Mouse (Mus musculus) erythroblast, embryonic 14.5 days (primary cell): ENCODE data around the gene Upf3a.
A peak's percentile ranks its signal among the peaks of the same experiment; 100 is the strongest.

Source experiments
- GATA1 ChIP-seq: IDR thresholded peaks from 2 replicates; pipeline ENCODE4 v1.6.1; 2012; ENCODE audit warnings: low read length, inconsistent platforms, mixed read lengths
- TAL1 ChIP-seq: IDR thresholded peaks from 3 replicates; pipeline ENCODE4 v1.6.1; 2012; ENCODE audit warnings: low read length, inconsistent platforms, mixed read lengths

DNA sequence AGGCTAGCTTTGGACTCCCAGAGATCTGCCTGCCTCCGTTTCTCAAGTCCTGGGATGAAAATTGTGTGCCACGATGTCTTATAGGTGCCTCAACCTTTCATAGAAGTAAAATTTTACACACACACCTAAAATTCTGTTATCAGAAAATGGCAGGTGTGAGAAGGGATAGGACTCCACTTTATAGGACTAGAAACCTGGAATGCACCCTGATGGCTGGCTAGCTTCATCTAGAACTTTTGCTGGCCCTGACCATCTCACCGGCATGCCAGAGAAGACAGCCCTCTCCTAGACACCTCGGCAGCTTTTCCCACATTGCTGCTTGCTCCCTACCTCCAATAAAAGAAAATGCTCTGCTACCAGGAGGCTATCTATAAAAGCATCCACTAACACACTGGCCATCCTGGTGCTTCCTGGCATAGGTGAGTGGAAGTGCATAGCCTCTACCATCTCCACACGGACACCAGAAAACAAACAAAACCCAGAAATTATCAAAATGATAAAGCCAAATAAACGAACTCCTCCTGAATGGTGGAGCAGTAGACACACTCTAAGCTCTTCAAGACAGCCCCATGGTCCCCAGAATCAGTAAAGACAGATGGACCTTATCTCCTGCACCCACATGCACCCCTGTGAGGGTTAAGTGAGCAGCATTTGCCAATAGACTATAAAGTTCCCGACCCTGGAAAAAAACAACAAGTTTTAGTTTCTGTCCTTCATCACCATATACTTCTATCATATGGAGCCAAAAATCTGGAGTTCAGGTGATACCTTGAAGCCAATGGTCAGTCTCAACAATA is 44.4 kb upstream of the Upf3a start:
- peak; percentile 70; the same call in 1 of the 2 replicates for TF ChIP-seq GATA1
- peak; percentile 73 for TF ChIP-seq TAL1
